Mouse (Mus musculus): ENCODE data around the gene Sema4g. TPM values are rescaled to one million over a fixed set of nuclear protein-coding genes. Genes with fewer than 3 reads are reported as not detected.
"Not testable (repeated sequence)": the region's sequence is repeated elsewhere in the genome, so short reads cannot be mapped to it uniquely, and the experiment has no call there.

The Sema4g gene
- polyA plus RNA-seq, 1 experiment from 2014 or later, result 8.0 TPM

GRCm38 (mm10) chr19:45032570-45033332 is 43.9 kb downstream of the Sema4g start:
- Histone ChIP-seq H3K4me3 (ENCODE audit: low read depth, low read length) (no peak overlapping the region), H3K9ac (ENCODE audit: low read depth, low read length) (no peak overlapping the region), H3K27me3 (ENCODE audit: control insufficient read depth, insufficient read depth, low read depth, low read length) (no peaks in the 10 kb centered on the region), H3K9me3 (replicated peaks; ENCODE audit: control insufficient read depth, low read length) (no peaks in the 10 kb centered on the region), H3K4me2 (ENCODE audit: low read depth, low read length) (no peak overlapping the region), H3K27ac (ENCODE audit: low read length) (no peak overlapping the region), H3K36me3 (ENCODE audit: control insufficient read depth, insufficient read depth) (no peaks in the 10 kb centered on the region), H3K4me1 (ENCODE audit: control insufficient read depth, low read depth, low read length) (peaks cover 7% of the 10 kb centered on the region)
- ATAC-seq (ENCODE audit: low read depth), result no peak
- WGBS (ENCODE audit: insufficient replicate concordance), result 50% methylated on average over 17 of the region's 17 CpGs

DNA sequence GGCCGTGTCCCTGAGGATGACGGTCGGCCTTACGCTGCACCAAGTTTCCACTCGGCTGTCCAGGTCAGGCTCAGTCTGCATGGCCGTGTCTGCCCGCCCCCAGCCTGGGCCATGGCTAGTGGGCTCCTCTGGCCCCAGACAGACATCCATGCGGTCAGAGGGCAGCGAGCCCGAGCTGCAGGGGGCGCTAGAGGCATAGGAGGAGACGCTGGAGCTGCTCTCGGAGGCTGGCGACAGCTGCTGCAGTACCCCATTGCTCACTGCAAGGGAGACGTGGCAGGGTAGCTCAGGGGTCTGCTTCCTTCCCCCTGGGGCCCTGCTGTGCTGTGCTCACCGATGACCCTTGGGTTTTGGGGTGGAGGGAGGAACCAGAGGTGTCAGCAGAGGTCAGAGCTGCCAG is 48.0 kb downstream of the Sema4g start:
- Histone ChIP-seq H3K9ac (ENCODE audit: low read depth, low read length) (no peak overlapping the region), H3K4me2 (ENCODE audit: low read depth, low read length) (no peak overlapping the region), H3K9me3 (replicated peaks; ENCODE audit: control insufficient read depth, low read length) (no peaks in the 10 kb centered on the region), H3K27ac (ENCODE audit: low read length) (no peak overlapping the region), H3K4me3 (ENCODE audit: low read depth, low read length) (no peak overlapping the region), H3K4me1 (ENCODE audit: control insufficient read depth, low read depth, low read length) (no peaks in the 10 kb centered on the region), H3K36me3 (ENCODE audit: control insufficient read depth, insufficient read depth) (no peaks in the 10 kb centered on the region), H3K27me3 (ENCODE audit: control insufficient read depth, insufficient read depth, low read depth, low read length) (peaks cover 13% of the 10 kb centered on the region; the same call in 1 of the 2 replicates)
- 29% methylated on average over 16 of the region's 16 CpGs for WGBS (ENCODE audit: insufficient replicate concordance)
- ATAC-seq (ENCODE audit: low read depth), result peak; percentile 20; the same call in 1 of the 2 replicates

GRCm38 (mm10) chr19:45038198-45038597 is 49.3 kb downstream of the Sema4g start:
- H3K4me2 ChIP-seq (ENCODE audit: low read depth, low read length); H3K27ac ChIP-seq (ENCODE audit: low read length); ATAC-seq (ENCODE audit: low read depth); H3K9ac ChIP-seq (ENCODE audit: low read depth, low read length); H3K36me3 ChIP-seq (ENCODE audit: control insufficient read depth, insufficient read depth); H3K4me1 ChIP-seq (ENCODE audit: control insufficient read depth, low read depth, low read length); H3K4me3 ChIP-seq (ENCODE audit: low read depth, low read length); H3K9me3 ChIP-seq (replicated peaks; ENCODE audit: control insufficient read depth, low read length): not testable (repeated sequence)
- H3K27me3 ChIP-seq (ENCODE audit: control insufficient read depth, insufficient read depth, low read depth, low read length), result peaks cover 13% of the 10 kb centered on the region; the same call in 1 of the 2 replicates
- 76% methylated on average over 7 of the region's 7 CpGs for WGBS (ENCODE audit: insufficient replicate concordance)

DNA sequence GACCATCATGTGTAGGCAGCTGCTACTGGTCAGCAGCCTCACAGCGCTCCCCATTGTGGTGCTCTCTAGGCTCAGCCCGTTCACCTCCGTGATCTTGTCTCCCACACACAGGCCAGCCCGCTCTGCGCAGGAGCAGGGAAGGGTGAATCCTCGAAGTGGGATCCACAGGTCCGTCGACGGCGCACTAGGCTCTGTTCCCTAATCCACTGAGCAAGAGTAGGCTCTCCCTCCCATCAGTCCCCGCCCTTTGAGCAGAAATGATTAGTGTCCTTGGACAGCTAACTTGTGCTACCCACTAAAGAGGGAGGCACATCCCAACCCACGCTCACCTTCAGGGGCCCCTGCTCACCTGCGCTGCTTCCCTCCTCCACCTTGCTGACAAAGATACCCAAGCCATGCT is 51.3 kb downstream of the Sema4g start:
- 47% methylated on average over 13 of the region's 13 CpGs for WGBS (ENCODE audit: insufficient replicate concordance)

GRCm38 (mm10) chr19:45044389-45044927 is 55.6 kb downstream of the Sema4g start:
- Histone ChIP-seq H3K36me3 (ENCODE audit: control insufficient read depth, insufficient read depth) (no peaks in the 10 kb centered on the region), H3K27me3 (ENCODE audit: control insufficient read depth, insufficient read depth, low read depth, low read length) (peaks cover 47% of the 10 kb centered on the region), H3K4me1 (ENCODE audit: control insufficient read depth, low read depth, low read length) (peaks cover 25% of the 10 kb centered on the region), H3K4me3 (ENCODE audit: low read depth, low read length) (no peak overlapping the region), H3K4me2 (ENCODE audit: low read depth, low read length) (no peak overlapping the region), H3K9ac (ENCODE audit: low read depth, low read length) (no peak overlapping the region), H3K9me3 (replicated peaks; ENCODE audit: control insufficient read depth, low read length) (no peaks in the 10 kb centered on the region), H3K27ac (ENCODE audit: low read length) (no peak overlapping the region)
- WGBS (ENCODE audit: insufficient replicate concordance), result 52% methylated on average over 11 of the region's 11 CpGs
- ATAC-seq (ENCODE audit: low read depth), result no peak

More for the DNA sequence above, 51.3 kb downstream of the Sema4g start:
- H3K4me1 ChIP-seq (ENCODE audit: control insufficient read depth, low read depth, low read length), result no peaks in the 10 kb centered on the region
- H3K4me3 ChIP-seq (ENCODE audit: low read depth, low read length), result no peak overlapping the region
- H3K9me3 ChIP-seq (replicated peaks; ENCODE audit: control insufficient read depth, low read length), result no peaks in the 10 kb centered on the region
- no peak overlapping the region for H3K27ac ChIP-seq (ENCODE audit: low read length)
- ATAC-seq (ENCODE audit: low read depth), result no peak
- H3K36me3 ChIP-seq (ENCODE audit: control insufficient read depth, insufficient read depth), result no peaks in the 10 kb centered on the region
- H3K27me3 ChIP-seq (ENCODE audit: control insufficient read depth, insufficient read depth, low read depth, low read length), result peaks cover 29% of the 10 kb centered on the region
- H3K9ac ChIP-seq (ENCODE audit: low read depth, low read length), result no peak overlapping the region
- H3K4me2 ChIP-seq (ENCODE audit: low read depth, low read length), result no peak overlapping the region

DNA sequence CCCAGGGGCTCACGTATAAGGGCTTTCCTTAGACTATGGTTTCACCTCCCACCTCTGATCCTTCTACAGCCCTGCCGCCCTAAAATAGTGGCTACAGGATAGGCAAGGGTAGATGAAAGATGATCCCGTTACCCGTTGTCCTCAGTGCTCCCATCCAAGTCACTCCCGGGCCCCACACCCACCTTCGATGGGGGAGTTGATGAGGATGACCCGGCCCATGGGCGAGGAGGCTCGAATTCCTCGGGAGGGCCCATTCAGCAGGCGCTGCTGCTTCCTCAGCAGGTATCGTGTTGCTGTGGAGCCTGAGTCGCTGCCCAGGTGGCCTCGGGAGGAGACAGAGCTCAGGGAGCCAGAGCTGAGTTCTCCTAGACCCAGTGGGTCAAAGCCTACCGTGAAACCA is 56.3 kb downstream of the Sema4g start:
- WGBS (ENCODE audit: insufficient replicate concordance), result 38% methylated on average over 15 of the region's 15 CpGs
- Histone ChIP-seq H3K4me3 (ENCODE audit: low read depth, low read length) (no peak overlapping the region), H3K27ac (ENCODE audit: low read length) (no peak overlapping the region), H3K4me2 (ENCODE audit: low read depth, low read length) (no peak overlapping the region), H3K36me3 (ENCODE audit: control insufficient read depth, insufficient read depth) (no peaks in the 10 kb centered on the region), H3K9ac (ENCODE audit: low read depth, low read length) (no peak overlapping the region), H3K27me3 (ENCODE audit: control insufficient read depth, insufficient read depth, low read depth, low read length) (peaks cover 42% of the 10 kb centered on the region), H3K9me3 (replicated peaks; ENCODE audit: control insufficient read depth, low read length) (no peaks in the 10 kb centered on the region), H3K4me1 (ENCODE audit: control insufficient read depth, low read depth, low read length) (peaks cover 25% of the 10 kb centered on the region)
- no peak for ATAC-seq (ENCODE audit: low read depth)

DNA sequence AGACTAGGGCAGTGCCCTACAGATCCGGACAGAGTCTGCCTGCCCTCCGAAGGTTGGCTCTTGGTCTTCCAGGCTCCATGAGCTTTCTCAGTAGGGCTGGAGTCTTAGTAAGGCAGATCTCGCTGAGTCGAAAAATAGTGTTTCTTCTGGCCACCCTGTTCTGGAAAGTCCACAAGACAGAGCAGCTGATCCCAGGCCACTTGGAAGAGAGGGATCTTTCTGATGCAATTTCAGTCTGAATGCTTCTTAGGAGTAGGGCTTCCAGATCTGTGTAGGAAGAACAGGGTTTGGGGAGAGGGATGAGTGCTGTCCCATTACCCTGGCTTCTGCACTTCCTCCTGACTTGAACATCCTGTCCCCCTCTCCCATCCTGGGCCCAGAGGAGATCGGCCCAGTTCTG is 56.8 kb downstream of the Sema4g start, which contains the start of gene Pdzd7:
Gene Pdzd7, minus strand, starts transcription at position 67 of the 400 bp plus-strand sequence.
- Histone ChIP-seq H3K27ac (ENCODE audit: low read length) (no peak within 1 kb of the TSS), H3K27me3 (ENCODE audit: control insufficient read depth, insufficient read depth, low read depth, low read length) (peaks cover 38% of the 10 kb centered on the region), H3K4me1 (ENCODE audit: control insufficient read depth, low read depth, low read length) (peaks cover 25% of the 10 kb centered on the region), H3K4me3 (ENCODE audit: low read depth, low read length) (peak within 1 kb of the TSS; percentile 66), H3K4me2 (ENCODE audit: low read depth, low read length) (peak within 1 kb of the TSS; percentile 84), H3K36me3 (ENCODE audit: control insufficient read depth, insufficient read depth) (no peaks in the 10 kb centered on the region), H3K9me3 (replicated peaks; ENCODE audit: control insufficient read depth, low read length) (no peaks in the 10 kb centered on the region), H3K9ac (ENCODE audit: low read depth, low read length) (peak within 1 kb of the TSS; percentile 62)
- 62% methylated on average over 5 of the region's 5 CpGs for WGBS (ENCODE audit: insufficient replicate concordance)
- ATAC-seq (ENCODE audit: low read depth), result no peak

DNA sequence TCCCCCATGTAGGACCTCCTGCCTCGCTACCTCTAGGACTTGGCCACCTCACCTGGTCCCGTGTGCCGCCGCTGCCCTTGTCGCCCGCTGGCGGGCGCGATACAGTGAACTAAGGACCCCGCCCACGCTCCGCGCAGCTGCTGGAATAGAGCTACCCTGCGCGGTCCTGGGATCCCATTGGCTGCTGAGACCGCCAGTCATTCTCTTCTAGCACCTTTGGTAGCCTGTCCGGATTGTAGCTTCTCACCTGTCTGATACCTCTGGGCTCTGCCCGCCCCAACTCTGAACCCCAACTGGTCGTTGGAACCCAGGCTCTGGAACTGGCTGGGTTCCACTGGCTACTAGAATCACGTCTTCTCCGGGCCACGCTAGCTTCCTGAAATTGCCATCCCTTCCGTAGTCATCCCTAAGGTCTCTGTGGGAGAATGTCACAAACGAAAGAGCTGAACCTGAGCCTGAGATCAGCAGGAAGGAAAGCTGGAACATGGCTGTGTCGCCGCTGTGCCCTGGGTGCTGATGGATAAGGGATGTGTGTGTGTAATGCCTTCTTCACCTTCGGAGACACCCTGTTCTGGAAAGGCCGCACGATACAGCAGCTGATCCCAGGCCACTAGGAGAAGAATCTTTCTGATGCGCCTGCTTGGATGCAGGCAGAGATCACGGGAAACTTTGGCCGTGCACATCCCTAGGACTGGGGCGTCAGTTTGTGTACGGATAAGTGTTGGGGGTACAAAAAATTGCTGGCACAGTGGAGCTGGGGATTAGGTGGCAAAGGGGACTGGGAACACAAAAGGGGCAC is 57.8 kb downstream of the Sema4g start:
- H3K4me3 ChIP-seq (ENCODE audit: low read depth, low read length), result peak overlapping the region; percentile 66
- no peak overlapping the region for H3K27ac ChIP-seq (ENCODE audit: low read length)
- peaks cover 25% of the 10 kb centered on the region for H3K4me1 ChIP-seq (ENCODE audit: control insufficient read depth, low read depth, low read length)
- peaks cover 34% of the 10 kb centered on the region for H3K27me3 ChIP-seq (ENCODE audit: control insufficient read depth, insufficient read depth, low read depth, low read length)
- no peaks in the 10 kb centered on the region for H3K36me3 ChIP-seq (ENCODE audit: control insufficient read depth, insufficient read depth)
- peak; percentile 55 for ATAC-seq (ENCODE audit: low read depth)
- H3K9ac ChIP-seq (ENCODE audit: low read depth, low read length), result peak overlapping the region; percentile 62
- 4% methylated on average over 34 of the region's 34 CpGs for WGBS (ENCODE audit: insufficient replicate concordance)
- H3K4me2 ChIP-seq (ENCODE audit: low read depth, low read length), result peak overlapping the region; percentile 84
- H3K9me3 ChIP-seq (replicated peaks; ENCODE audit: control insufficient read depth, low read length), result no peaks in the 10 kb centered on the region

Measured in liver, embryonic 16.5 days (tissue).